Mouse (Mus musculus) ES-Bruce4 (cell line): ENCODE results near the gene Pgk1.

Experiments used
- CTCF ChIP-seq: IDR thresholded peaks from one replicate; pipeline ENCODE4 v1.8.1; 2011; ENCODE audit warnings: low read depth, low read length
- EP300 ChIP-seq: IDR thresholded peaks from 2 replicates; pipeline ENCODE4 v1.6.1; 2011; ENCODE audit warnings: low read depth, low read length; ENCODE audit not compliant: insufficient read depth
- POLR2A ChIP-seq: IDR thresholded peaks from one replicate; pipeline ENCODE4 v1.8.1; 2011; ENCODE audit warnings: low read length; ENCODE audit not compliant: insufficient read depth

GRCm38 (mm10) chrX:106221058-106221457 lies 34.2 kb downstream of the Pgk1 start, which contains the start of gene Taf9b:
- no peak for TF ChIP-seq POLR2A
- TF ChIP-seq CTCF = no peak
- no peak for TF ChIP-seq EP300
